Mouse (Mus musculus): ENCODE measurements around the gene Samd15. TPM values are rescaled to one million over a fixed set of nuclear protein-coding genes. Genes with fewer than 3 reads are reported as not detected.
A peak's percentile ranks its signal among the peaks of the same experiment; 100 is the strongest.
"Not testable (repeated sequence)": the region's sequence is repeated elsewhere in the genome, so short reads cannot be mapped to it uniquely, and the experiment has no call there.

The Samd15 gene
- polyA plus RNA-seq (2012; rRNA removed) = 0.69 and 0.71 TPM in 2 replicates

- no peak for DNase-seq (ENCODE audit: low read depth)
Measured at GRCm38 (mm10) chr12:87199206-87199972, at the start of gene Samd15. Gene Samd15, plus strand, starts transcription at chr12:87199723.

GRCm38 (mm10) chr12:87154448-87154847 is 45.1 kb upstream of the Samd15 start:
- peak; percentile 90 for DNase-seq (ENCODE audit: low read depth)

- peak; percentile 55 for DNase-seq (ENCODE audit: low read depth)
Measured at GRCm38 (mm10) chr12:87157361-87157760, 42.2 kb upstream of the Samd15 start.

GRCm38 (mm10) chr12:87158099-87158498 is 41.4 kb upstream of the Samd15 start:
- no peak for DNase-seq (ENCODE audit: low read depth)

DNA sequence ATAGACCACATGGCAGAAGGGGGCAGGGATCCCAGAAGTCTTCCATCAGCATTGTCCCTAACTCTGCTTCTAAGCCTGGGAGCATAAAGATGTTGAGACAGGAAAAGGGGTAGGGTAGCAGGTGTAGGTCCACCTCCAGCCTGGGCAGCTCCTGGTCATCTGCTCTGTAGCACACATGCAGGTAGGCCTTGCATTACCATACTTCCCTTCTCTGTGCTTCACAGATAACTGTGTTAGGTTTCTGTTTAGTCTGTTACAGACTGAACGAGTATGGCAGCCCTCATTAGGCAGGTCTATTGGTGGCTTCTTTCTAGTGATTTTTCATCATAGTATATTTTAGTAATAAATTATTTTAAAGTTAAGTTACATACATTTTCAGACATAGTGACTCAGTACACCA is 39.2 kb upstream of the Samd15 start:
- no peak for DNase-seq (ENCODE audit: low read depth)

DNA sequence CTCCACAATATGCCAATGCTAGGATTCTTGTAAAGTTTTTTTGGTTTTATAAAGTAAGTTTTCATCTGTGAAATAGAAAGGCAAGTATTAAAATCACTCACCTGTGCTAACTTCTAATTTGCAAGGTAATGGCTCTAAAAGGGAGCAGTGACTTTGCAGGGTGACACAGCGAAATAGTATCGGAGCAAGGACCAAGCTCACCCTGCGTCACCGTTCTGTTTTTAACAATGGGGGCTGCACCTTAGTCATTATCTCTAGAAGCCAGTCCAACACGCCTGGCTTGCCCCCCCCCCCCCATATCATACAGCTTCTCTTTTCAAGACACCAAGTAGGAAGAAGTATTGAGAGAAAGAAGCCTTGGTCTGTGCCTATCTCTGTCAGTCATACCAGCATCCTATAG is 38.7 kb upstream of the Samd15 start:
- DNase-seq (ENCODE audit: low read depth) = no peak

- no peak for DNase-seq (ENCODE audit: low read depth)
Measured at GRCm38 (mm10) chr12:87175194-87175946, 24.2 kb upstream of the Samd15 start.

- no peak for DNase-seq (ENCODE audit: low read depth)
Measured at GRCm38 (mm10) chr12:87177631-87178030, 21.9 kb upstream of the Samd15 start.

DNA sequence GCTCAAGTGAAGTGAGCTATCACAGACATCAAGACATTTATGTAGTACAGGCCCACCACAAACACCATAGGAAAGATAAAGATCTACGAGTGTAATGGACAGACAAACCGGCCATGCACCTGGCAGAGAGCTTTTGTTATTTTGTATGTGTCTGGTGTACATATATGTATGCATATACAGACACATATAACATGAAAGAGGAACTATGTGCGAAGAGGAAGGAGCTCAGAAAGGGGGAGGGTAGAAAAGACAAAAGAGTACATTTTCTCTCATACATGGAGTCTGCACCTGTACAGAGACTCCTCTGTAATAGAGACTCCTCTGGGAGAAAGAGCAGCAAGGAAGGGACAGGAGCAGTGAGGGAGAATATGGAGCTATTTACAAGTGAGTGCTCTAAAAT is 6.5 kb upstream of the Samd15 start:
- no peak for DNase-seq (ENCODE audit: low read depth)

- no peak for DNase-seq (ENCODE audit: low read depth)
Measured at GRCm38 (mm10) chr12:87195069-87195468, 4.5 kb upstream of the Samd15 start.

DNA sequence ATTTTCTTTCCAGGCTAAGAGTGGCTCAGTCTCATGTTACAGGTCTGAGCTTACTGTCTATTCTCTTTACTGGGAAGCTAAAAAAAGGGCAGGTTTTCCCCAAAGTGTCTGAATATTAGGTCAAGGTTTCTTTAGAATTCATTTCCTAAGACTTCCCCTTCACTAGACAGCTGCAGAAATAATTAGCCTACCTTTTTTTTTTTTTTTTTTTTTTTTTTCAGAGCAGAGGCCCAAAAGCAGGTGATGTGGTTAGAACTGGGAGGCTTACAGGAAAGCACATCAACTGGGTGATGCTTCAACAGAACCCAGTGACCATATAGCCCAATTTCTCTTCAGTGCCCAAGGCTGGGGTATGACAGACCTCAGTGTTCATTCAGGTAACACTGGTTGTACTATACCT is 3.2 kb upstream of the Samd15 start:
- DNase-seq (ENCODE audit: low read depth) = no peak

DNA sequence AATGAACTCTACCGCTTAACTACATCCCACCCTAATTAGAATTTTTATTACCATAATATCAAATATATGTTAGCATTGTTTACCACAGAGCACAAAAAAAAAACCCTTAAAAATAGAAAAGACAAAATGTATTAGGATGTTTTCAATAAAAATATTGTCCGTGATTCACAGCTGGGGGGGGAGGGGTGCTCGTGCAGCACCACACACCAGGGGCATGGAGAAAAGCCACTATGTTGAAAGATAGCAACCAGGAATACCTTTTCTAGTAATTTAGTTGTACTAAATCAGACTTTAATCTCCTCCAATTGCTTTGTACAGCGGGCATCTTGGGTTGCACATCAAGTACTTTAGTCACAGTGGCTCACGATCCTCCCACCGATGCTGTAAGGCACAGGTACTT is 731 bp upstream of the Samd15 start:
- DNase-seq (ENCODE audit: low read depth) = no peak

GRCm38 (mm10) chr12:87199973-87200586 is 557 bp downstream of the Samd15 start, which contains the start of gene Tmed8:
Gene Tmed8, minus strand, starts transcription at chr12:87200454.
- DNase-seq (ENCODE audit: low read depth) = no peak

DNA sequence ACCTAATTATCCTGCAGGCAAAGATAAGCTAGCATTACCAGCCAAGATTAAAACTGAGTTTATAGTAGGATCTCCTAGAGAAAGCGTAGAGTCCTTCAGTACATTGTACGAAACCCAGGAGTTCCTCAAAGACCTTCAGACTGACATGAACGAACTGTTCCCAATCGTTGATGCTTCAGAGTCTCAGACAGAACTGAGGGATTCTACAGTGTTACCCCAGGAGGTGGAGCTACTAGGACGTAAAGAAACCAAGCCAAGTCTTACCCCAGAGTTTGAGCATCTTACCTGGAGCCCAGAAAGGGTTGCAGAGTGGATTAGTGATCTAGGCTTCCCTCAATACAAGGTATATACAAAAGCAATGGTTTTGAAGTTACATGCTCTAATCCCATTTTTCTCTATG is 2.2 kb downstream of the Samd15 start:
- no peak for DNase-seq (ENCODE audit: low read depth)

DNA sequence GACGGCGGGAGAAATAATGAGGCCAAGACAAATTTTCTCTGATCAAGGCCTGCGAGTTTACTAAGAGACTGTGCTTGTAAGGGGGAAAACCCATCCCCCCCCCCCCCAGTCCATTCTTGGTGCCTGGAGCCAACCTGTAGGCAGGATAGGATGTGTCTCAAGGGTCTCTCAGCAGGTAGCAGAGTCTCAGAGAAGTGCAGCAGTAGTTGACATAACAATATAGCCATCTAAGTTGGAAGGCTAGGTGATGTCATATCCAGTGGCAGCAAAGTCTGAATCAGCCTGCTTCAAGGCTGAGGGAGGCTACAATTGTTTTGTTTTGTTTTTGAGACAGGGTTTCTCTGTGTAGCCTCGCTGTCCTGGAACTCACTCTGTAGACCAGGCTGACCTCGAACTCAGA is 6.3 kb downstream of the Samd15 start:
- not testable (repeated sequence) for DNase-seq (ENCODE audit: low read depth)

- no peak for DNase-seq (ENCODE audit: low read depth)
Measured at GRCm38 (mm10) chr12:87212844-87213606, 13.5 kb downstream of the Samd15 start.

DNA sequence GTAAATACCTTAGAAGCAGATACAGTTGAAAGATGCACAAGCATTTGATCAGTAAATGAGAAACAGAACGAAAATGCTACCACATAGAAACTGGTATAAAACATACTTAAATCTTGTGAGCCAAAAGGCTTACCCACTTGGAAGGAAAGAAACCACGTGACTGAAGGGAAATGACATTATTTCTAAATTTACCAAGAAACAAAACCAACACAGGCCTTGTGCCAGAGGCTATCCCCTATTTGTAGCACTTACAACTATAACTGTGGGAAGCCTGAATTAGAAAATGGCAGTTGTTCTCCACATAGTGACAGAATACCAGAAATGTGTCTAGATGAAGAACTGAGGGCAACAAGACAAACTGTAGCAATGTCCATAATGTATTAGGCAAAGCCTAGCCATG is 16.5 kb downstream of the Samd15 start:
- no peak for DNase-seq (ENCODE audit: low read depth)

GRCm38 (mm10) chr12:87217596-87217995 is 18.1 kb downstream of the Samd15 start:
- no peak for DNase-seq (ENCODE audit: low read depth)

DNA sequence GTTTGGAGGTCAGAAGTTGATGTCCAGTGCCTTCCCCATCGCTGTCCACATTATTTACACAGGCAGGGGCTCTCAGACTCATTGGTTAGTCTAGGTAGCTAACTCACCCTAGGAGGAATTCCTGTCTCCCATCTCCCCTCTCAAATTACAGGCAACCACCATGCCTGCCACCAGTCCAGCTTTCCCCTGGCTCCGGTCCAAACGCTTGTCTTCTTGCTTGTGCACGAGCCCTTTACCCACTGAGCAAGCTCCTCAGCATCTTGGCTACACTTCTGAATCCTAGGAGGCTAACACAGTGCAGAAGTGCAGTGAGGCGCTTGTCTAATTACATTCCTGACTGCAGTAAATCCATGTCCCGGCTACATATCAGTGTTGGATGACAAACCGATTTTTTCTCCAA is 19.8 kb downstream of the Samd15 start:
- no peak for DNase-seq (ENCODE audit: low read depth)

DNA sequence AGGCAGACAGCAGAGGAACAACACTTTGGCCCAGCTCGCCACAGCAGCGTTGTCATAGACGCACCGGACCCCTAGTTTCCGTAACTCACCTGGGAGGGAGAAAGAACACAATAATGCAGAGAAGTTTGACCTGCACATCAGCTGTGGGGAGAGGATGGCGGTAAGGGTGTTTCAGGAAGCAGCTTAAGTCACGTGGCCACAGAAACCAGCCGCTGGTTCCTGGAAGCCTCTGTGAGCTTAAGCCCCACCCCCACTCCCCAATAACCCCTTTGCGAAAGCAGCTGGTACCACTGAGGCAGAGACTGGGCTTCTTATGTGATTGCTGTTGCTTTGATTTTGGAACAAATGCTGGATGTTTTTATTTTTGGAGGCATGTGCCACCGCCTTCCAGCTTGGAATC is 25.4 kb downstream of the Samd15 start:
- no peak for DNase-seq (ENCODE audit: low read depth)

DNA sequence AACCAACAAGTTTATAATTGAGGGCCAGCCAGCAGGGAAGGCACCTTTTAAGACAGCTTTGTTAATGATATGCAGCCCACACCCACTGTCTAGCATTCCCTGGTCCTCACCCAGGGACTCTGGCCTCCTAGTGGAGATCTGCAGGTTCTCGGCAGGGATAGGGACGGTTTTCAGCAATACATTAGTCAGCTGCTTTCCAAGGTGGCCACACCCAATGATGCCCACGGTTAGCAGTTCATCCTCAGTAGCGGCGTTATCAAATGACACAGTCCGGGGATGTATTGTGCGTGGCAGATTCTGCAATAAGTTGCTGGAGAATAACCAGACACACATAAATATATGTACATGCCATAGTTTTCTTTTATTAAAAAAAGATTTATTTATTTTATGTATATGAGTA is 27.3 kb downstream of the Samd15 start:
- DNase-seq (ENCODE audit: low read depth) = no peak

DNA sequence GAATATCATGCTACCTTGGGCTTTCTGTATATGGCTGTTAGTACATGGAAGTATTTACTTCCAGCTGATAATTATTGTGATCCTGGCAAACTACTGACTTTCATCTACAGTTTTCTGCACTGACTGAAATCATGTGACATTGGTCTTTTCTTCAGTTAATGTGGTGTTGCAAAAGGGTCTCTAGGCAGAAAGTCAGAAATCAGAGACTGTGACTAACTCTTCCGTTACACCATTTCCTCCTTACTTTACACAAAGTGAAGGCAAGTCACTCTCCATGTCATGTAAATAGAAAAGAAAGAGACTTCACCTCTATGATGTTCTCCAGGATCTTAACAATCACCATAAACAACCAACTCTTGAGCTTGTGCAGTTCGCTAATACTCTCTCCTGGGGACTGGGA is 30.1 kb downstream of the Samd15 start:
- no peak for DNase-seq (ENCODE audit: low read depth)

All from gonadal fat pad, adult 2 months (tissue).